Mouse (Mus musculus) bone marrow macrophage, adult 2 months (primary cell): ENCODE measurements around the gene Vwa8.

Source experiments
- CTCF ChIP-seq: IDR thresholded peaks from 2 replicates; pipeline ENCODE4 v1.5.1; 2012; ENCODE audit warnings: low read depth, mild to moderate bottlenecking, low read length, moderate library complexity
- POLR2A ChIP-seq: IDR thresholded peaks from 2 replicates; pipeline ENCODE4 v1.6.1; 2012; ENCODE audit warnings: mild to moderate bottlenecking, low read depth, low read length, borderline replicate concordance

DNA sequence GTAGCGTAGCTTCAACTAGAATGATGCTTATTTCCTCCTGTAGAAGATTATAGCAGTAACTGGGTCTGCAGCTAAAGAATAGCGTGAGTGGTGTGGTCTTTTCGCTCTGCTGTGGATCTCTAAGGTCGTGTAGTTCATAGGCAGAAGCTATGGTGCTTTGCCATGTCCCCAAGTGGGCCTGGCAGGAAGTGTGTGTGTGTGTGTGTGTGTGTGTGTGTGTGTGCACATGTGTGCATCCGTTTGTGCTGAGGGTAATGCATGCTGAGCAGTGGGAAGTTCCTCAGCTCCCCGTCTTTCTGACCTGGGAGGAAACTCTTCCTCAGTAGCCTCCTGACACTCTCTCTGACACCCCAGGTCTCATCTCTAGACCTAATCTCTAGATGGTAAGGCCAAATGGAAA is 305.0 kb downstream of the Vwa8 start:
- TF ChIP-seq POLR2A, result no peak
- no peak for TF ChIP-seq CTCF
